Mouse (Mus musculus) small intestine, adult 2 months (tissue): ENCODE measurements around the gene Tmem170b.

Source experiments
- CTCF ChIP-seq: fragments of 200-500 bp; IDR thresholded peaks from 2 replicates; pipeline ENCODE4 v1.5.1; 2012; ENCODE audit warnings: low read depth, mild to moderate bottlenecking, control low read depth, inconsistent platforms, low read length, moderate library complexity, mixed read lengths; ENCODE audit not compliant: insufficient replicate concordance, insufficient read length; ENCODE audit errors: extremely low read depth
- POLR2A ChIP-seq: fragments of 200-500 bp; IDR thresholded peaks from 2 replicates; pipeline ENCODE4 v1.6.1; 2012; ENCODE audit warnings: low read depth, mild to moderate bottlenecking, control low read depth, inconsistent platforms, low read length, moderate library complexity

DNA sequence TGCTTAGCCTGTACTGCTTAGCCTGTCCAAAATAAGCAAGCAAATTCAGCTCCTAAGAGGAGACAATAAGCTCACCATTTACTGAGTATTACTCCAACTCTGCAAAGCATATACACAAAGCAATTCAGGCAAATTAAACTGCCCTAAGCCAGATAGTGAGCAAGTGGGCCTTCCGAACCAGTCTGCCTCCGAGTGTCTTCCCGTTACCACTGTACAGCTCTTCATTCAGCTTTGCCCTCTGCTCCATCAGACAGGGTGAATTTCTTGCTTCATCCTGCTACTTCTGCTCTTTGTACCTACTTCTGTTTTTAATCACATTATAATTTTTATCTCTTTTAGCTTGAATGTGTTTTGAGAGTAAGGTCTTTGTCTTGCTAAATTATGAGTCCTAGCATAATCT lies 1.9 kb downstream of the Tmem170b start:
- TF ChIP-seq CTCF (no peak), POLR2A (no peak)
